8 mouse cellular contexts compared by ENCODE assay signal in the genomic region with DNA sequence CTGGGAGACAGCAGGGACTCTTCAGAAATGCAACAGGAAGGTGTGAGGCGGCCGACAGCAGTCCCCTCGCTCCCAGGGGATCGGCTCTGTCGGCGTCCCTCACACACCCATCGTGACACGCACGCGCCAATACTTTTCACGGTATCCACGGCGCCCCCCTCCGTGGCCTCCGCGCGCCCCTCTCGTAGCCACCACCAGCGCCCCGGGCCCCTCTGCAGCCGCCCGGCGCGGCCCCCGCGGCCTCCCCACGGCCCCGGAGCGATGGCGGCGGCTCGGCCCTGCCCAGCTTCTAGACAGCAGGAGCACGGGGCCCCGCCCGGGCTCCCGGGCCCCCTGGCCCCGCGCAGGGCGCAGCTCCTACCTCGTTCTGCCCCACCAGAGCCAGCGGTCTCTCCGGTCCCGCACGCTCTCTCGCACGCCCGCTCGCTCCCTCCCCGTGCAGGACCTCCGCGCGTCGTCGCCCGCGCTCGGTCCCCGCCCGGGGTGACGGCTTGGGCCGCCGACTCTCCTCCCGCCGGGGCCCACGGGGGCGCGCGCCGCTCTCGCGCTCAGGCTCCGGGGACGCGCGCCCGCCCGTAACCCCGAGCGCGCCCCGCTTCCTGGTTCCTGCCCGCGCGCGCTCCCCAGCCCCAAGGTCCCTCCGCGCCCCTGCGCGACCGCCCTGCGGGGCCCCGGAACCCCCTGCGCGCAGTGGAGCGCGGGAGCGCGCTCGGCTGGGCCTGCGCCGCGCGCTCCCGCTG. TPM values are rescaled to one million over a fixed set of nuclear protein-coding genes. Genes with fewer than 3 reads are reported as not detected.
DNase-seq lines count a peak whose midpoint lies in the region; ATAC-seq and TF ChIP-seq lines count a peak whose summit lies in the region.

Stat5b (minus strand) TSS at position 687 of the 740 bp plus-strand sequence.

- no peaks in the 10 kb centered on the region for H3K9me3 ChIP-seq in ES-E14 (ENCODE audit: control insufficient read depth, insufficient read depth, low read depth, low read length)
- no peaks in the 10 kb centered on the region for H3K9me3 ChIP-seq in forebrain, embryonic 14.5 days (replicated peaks; ENCODE audit: control insufficient read depth, low read length)
- H3K9me3 ChIP-seq in neural tube, embryonic 14.5 days (ENCODE audit: control insufficient read depth, low read length), result no peaks in the 10 kb centered on the region

- intact Hi-C loops in heart, postnatal 10 days (cut with DNase I), result no loop called here

- peak within 1 kb of the TSS; percentile 88 for H3K4me2 ChIP-seq in forebrain, embryonic 14.5 days (ENCODE audit: low read length)
- H3K4me2 ChIP-seq in neural tube, embryonic 14.5 days (ENCODE audit: low read depth, low read length), result peak within 1 kb of the TSS; percentile 91

- peak within 1 kb of the TSS; percentile 87 for H3K9ac ChIP-seq in ES-E14 (ENCODE audit: insufficient read depth, low read depth, low read length, poor library complexity, severe bottlenecking)
- peak within 1 kb of the TSS; percentile 87 for H3K9ac ChIP-seq in forebrain, embryonic 14.5 days (ENCODE audit: low read length)
- H3K9ac ChIP-seq in neural tube, embryonic 14.5 days (replicated peaks; ENCODE audit: low read depth, low read length), result peak within 1 kb of the TSS; percentile 97

- no peak within 1 kb of the TSS for H3K27ac ChIP-seq in ES-E14 (ENCODE audit: insufficient read depth, low read depth, low read length, poor library complexity, severe bottlenecking)
- H3K27ac ChIP-seq in forebrain, embryonic 14.5 days (ENCODE audit: low read depth, low read length), result peak within 1 kb of the TSS; percentile 65
- peak within 1 kb of the TSS; percentile 85 for H3K27ac ChIP-seq in neural tube, embryonic 14.5 days (ENCODE audit: low read depth, low read length)
- peak within 1 kb of the TSS; percentile 92 for H3K27ac ChIP-seq in thymus, adult 2 months (ENCODE audit: control insufficient read depth, insufficient read depth, low read length)

- H3K36me3 ChIP-seq in ES-E14 (ENCODE audit: control insufficient read depth, insufficient read depth, low read length, poor library complexity, severe bottlenecking), result no peaks in the 10 kb centered on the region
- H3K36me3 ChIP-seq in forebrain, embryonic 14.5 days (ENCODE audit: control insufficient read depth, insufficient read depth, low read length), result no peaks in the 10 kb centered on the region
- no peaks in the 10 kb centered on the region for H3K36me3 ChIP-seq in neural tube, embryonic 14.5 days (ENCODE audit: control insufficient read depth, insufficient read depth, low read length)
- H3K36me3 ChIP-seq in thymus, adult 2 months (ENCODE audit: control insufficient read depth, insufficient read depth, low read length), result no peaks in the 10 kb centered on the region

- TF ChIP-seq CTCF in thymus, adult 2 months (IDR thresholded peaks at IDR 0.05; ENCODE audit: borderline replicate concordance, control insufficient read depth, extremely low read depth, insufficient read depth, low read length, poor library complexity), result peak; percentile 56; the same call in 1 of the 2 replicates

- peak; percentile 97 for TF ChIP-seq POLR2A in thymus, adult 2 months (IDR thresholded peaks at IDR 0.05; ENCODE audit: control insufficient read depth, extremely low read depth, insufficient read depth, low read length, poor library complexity)

- peak within 1 kb of the TSS; percentile 63 to 89 for H3K4me3 ChIP-seq in ES-E14 (ENCODE audit: insufficient read depth in 1 of 2, low read depth in 1 of 2, low read length in 2 of 2, poor library complexity in 1 of 2, severe bottlenecking in 1 of 2)
- peak within 1 kb of the TSS; percentile 82 for H3K4me3 ChIP-seq in forebrain, embryonic 14.5 days (ENCODE audit: low read depth, low read length)
- peak within 1 kb of the TSS; percentile 98 for H3K4me3 ChIP-seq in neural tube, embryonic 14.5 days (ENCODE audit: low read depth, low read length)
- peak within 1 kb of the TSS; percentile 97 for H3K4me3 ChIP-seq in thymus, adult 2 months (ENCODE audit: control insufficient read depth, insufficient read depth, low read length)

- DNase-seq in ES-E14 (ENCODE audit: low read depth, low spot score), result peak; percentile 37
- peak; percentile 70 for DNase-seq in cerebellum, adult 11 months
- peak; percentile 78 for DNase-seq in forebrain, embryonic 14.5 days (ENCODE audit: low spot score)
- DNase-seq in heart, postnatal 10 days, result peak; percentile 82 to 85
- DNase-seq in kidney, postnatal 4 days, result peak; percentile 80 to 89
- peak; percentile 76 to 77 for DNase-seq in lung, adult 18-20 months
- DNase-seq in thymus, adult 2 months, result peak; percentile 91

- in situ Hi-C loops in ES-E14 (cut with MboI; ENCODE audit: low sequenced_read_pairs in 2 of 2, unreplicated experiment in 2 of 2), result no loop called here

- under 1% methylated on average over 71 of the region's 104 CpGs for WGBS in forebrain, embryonic 14.5 days
- under 1% methylated on average over 50 of the region's 104 CpGs for WGBS in neural tube, embryonic 14.5 days
- under 1% methylated on average over 100 of the region's 104 CpGs for WGBS in thymus, adult 2 months

- H3K27me3 ChIP-seq in forebrain, embryonic 14.5 days (replicated peaks; ENCODE audit: control insufficient read depth, insufficient read depth, low read length), result peaks cover 5% of the 10 kb centered on the region; the same call in 1 of the 2 replicates
- no peaks in the 10 kb centered on the region for H3K27me3 ChIP-seq in neural tube, embryonic 14.5 days (ENCODE audit: control insufficient read depth, insufficient read depth, low read length)
- no peaks in the 10 kb centered on the region for H3K27me3 ChIP-seq in thymus, adult 2 months (ENCODE audit: control insufficient read depth, insufficient read depth, low read length)

- ATAC-seq in forebrain, embryonic 14.5 days, result peak; percentile 86
- ATAC-seq in neural tube, embryonic 14.5 days (ENCODE audit: low read depth), result peak; percentile 84

- peaks cover 0 to 4% of the 10 kb centered on the region in 2 experiments; a peak in 2 of 4 replicates for H3K4me1 ChIP-seq in ES-E14 (ENCODE audit: control insufficient read depth in 2 of 2, insufficient read depth in 2 of 2, low read length in 2 of 2, poor library complexity in 1 of 2)
- peaks cover 8% of the 10 kb centered on the region; the same call in 1 of the 2 replicates for H3K4me1 ChIP-seq in forebrain, embryonic 14.5 days (ENCODE audit: control insufficient read depth, insufficient read depth, low read length)
- peaks cover 12% of the 10 kb centered on the region; the same call in 1 of the 2 replicates for H3K4me1 ChIP-seq in neural tube, embryonic 14.5 days (ENCODE audit: control insufficient read depth, insufficient read depth, low read length)
- H3K4me1 ChIP-seq in thymus, adult 2 months (replicated peaks; ENCODE audit: control insufficient read depth, insufficient read depth, low read length), result peaks cover 31% of the 10 kb centered on the region

TF ChIP-seq in ES-E14, 5 proteins besides CTCF, POLR2A, EP300 and RAD21:
- no peak for TF ChIP-seq ZNF384 (IDR thresholded peaks at IDR 0.05; ENCODE audit: low read depth, low read length)
- peak; percentile 31; the same call in 1 of the 2 replicates for TF ChIP-seq HCFC1 (IDR thresholded peaks at IDR 0.05; ENCODE audit: borderline replicate concordance, insufficient read depth, low read length)

RNA-seq across cellular contexts. Expression of gene Stat5b, which starts in this region (rescaled TPM):
- 3.4 and 4.3 TPM in 2 replicates for total RNA-seq in ES-E14 (2012; rRNA removed)
- polyA plus RNA-seq in forebrain, embryonic 14.5 days (2014; fragmentation: Nextera tagmentation; extraction: Ambion mirVana), result 10.9 and 11.4 TPM in 2 replicates
- 10 to 100 TPM; 52.1 to 58.6 TPM for total RNA-seq in heart, postnatal 10 days (2021)
- polyA plus RNA-seq in neural tube, embryonic 14.5 days (2014; fragmentation: Nextera tagmentation; extraction: Ambion mirVana), result 17.3 and 19.7 TPM in 2 replicates
- polyA plus RNA-seq in thymus, adult 2 months (2012; rRNA removed), result 178 and 204 TPM in 2 replicates

Comparison
In these comparisons a context has a peak if more than half of its experiments do, and no peak if none do; other contexts are left out.
1. RNA of gene Stat5b (total RNA-seq): 52.1 to 58.6 TPM in heart, postnatal 10 days; 3.4 to 4.3 TPM in ES-E14; every median in the first group is over 10 times any median in the second.
2. DNase-seq: peak in every context shown above with its lines; median percentile 91 in thymus, adult 2 months; 84 in kidney, postnatal 4 days; 84 in heart, postnatal 10 days; 78 in forebrain, embryonic 14.5 days; 76 in lung, adult 18-20 months; 70 in cerebellum, adult 11 months; 37 in ES-E14.
3. Peak in every context shown above with its lines, with median percentiles within 50 percentile points of each other: H3K4me3 ChIP-seq and H3K9ac ChIP-seq.